Mouse (Mus musculus): Measurements from ENCODE around the gene Unc5cl.

GRCm38 (mm10) chr17:48434479-48434878 is 20.2 kb upstream of the Unc5cl start:
- TF ChIP-seq GATA1 (IDR thresholded peaks at IDR 0.05; ENCODE audit: low read length): no peak
- TF ChIP-seq TAL1 (IDR thresholded peaks at IDR 0.05; ENCODE audit: low read length): no peak

Measured in erythroblast, embryonic 14.5 days (primary cell).